Mouse (Mus musculus) limb, embryonic 12.5 days (tissue): ENCODE measurements around the gene Ndufa10. TPM values are rescaled to one million over a fixed set of nuclear protein-coding genes. Genes with fewer than 3 reads are reported as not detected.
"Not testable (repeated sequence)": the region's sequence is repeated elsewhere in the genome, so short reads cannot be mapped to it uniquely, and the experiment has no call there.

ENCODE experiments used
- ATAC-seq: fragments of 200-750 bp; cut with Nextera tagmentation; 2 replicates; pipeline ENCODE4 v1.8.0; 2017; ENCODE audit warnings: low read depth, moderate TSS enrichment; ENCODE audit not compliant: insufficient number of reproducible peaks, insufficient read depth, low FRiP score, low TSS enrichment
- H3K27ac ChIP-seq: fragments of 300-500 bp; sonication (generic); 2 replicates; pipeline ENCODE4 v1.5.1; 2016; ENCODE audit warnings: mild to moderate bottlenecking, moderate library complexity
- H3K27me3 ChIP-seq: fragments of 300-500 bp; sonication (generic); 2 replicates; pipeline ENCODE4 v1.6.1; 2016; ENCODE audit warnings: mild to moderate bottlenecking, moderate library complexity
- H3K36me3 ChIP-seq: fragments of 300-500 bp; sonication (generic); 2 replicates; pipeline ENCODE4 v1.6.1; 2016; ENCODE audit warnings: mild to moderate bottlenecking, moderate library complexity
- H3K4me1 ChIP-seq: fragments of 300-500 bp; sonication (generic); replicated peaks from 2 replicates; pipeline ENCODE4 v1.6.1; 2016
- H3K4me2 ChIP-seq: fragments of 300-500 bp; sonication (generic); 2 replicates; pipeline ENCODE4 v1.6.1; 2016; ENCODE audit warnings: mild to moderate bottlenecking, moderate library complexity
- H3K4me3 ChIP-seq: fragments of 300-500 bp; sonication (generic); replicated peaks from 2 replicates; pipeline ENCODE4 v1.5.1; 2016; ENCODE audit warnings: mild to moderate bottlenecking
- H3K9ac ChIP-seq: fragments of 300-500 bp; sonication (generic); replicated peaks from 2 replicates; pipeline ENCODE4 v1.6.1; 2016; ENCODE audit warnings: mild to moderate bottlenecking, moderate library complexity
- H3K9me3 ChIP-seq: fragments of 300-500 bp; sonication (generic); 2 replicates; pipeline ENCODE4 v1.6.1; 2016; ENCODE audit warnings: mild to moderate bottlenecking, moderate library complexity
- WGBS: fragments of 180-500 bp; shearing (Covaris S2); methylation state at CpG from one replicate; pipeline ENCODE4 v1.1.7; 2016; 5-methylcytosine and 5-hydroxymethylcytosine counted together
- polyA plus RNA-seq: library from polyadenylated mRNA; unstranded; fragments of >200 nt; fragmentation: Nextera tagmentation; extraction: Ambion mirVana; gene quantifications from 2 replicates; pipeline ENCODE4 v1.2.1, GENCODE M21; 2016

Ndufa10 gene
- 248 and 257 TPM in 2 replicates for polyA plus RNA-seq

DNA sequence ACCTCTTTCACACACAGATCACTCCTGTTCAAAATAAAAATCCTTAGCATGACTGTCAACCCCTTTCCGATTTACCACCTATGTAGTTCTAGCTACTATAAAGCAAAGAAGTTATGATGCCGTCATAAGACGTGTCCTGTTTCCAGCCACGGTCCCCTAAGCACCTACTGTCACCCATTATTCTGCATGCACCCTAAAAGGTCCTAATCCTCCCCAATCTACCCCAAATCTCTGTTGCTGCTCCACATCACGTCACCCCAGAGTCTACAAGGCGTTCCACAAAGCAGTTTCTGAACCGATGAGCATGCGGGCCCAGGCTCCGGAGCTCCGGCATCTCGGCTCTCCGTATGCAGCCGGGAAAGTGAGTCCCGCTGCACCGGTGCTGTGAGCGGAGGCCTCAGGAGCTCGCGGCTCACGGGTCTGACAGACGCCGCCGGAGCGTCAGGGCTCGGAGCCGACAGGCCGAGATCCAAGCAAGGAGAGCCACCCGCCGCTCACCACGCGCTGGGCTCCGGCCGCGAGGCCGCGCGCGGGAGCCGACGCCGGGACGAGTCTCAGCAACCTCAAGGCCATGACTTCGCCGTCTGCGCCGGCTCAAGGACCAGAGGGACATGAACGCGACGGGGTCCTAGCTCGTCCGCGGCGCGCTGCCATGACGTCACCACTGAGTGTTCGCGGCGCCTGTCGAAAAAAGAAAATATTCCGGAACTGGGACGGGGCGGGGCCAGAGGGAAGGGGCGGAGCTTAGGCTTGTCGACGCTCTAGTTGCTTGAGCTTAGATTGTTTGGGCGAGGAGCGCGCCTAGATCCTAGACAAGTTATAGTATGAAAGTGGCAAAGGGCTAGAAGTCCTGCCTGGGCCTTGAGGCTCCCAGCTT lies at the start of gene Ndufa10:
Gene Ndufa10 (minus strand): TSS at position 696 of the 877 bp plus-strand sequence.
- peak within 1 kb of the TSS; percentile 91 for H3K9ac ChIP-seq
- under 1% methylated on average over 67 of the region's 67 CpGs for WGBS
- peaks cover 16% of the 10 kb centered on the region for H3K4me1 ChIP-seq
- peak within 1 kb of the TSS; percentile 86 for H3K4me2 ChIP-seq
- H3K27ac ChIP-seq, result 0 out of 2 replicates have a peak within 1 kb of the TSS, but pooled peaks have one; percentile 35
- H3K36me3 ChIP-seq, result peaks cover 26% of the 10 kb centered on the region
- ATAC-seq, result peak; percentile 89
- peak within 1 kb of the TSS; percentile 98 for H3K4me3 ChIP-seq
- H3K9me3 ChIP-seq, result no peaks in the 10 kb centered on the region
- H3K27me3 ChIP-seq, result no peaks in the 10 kb centered on the region

DNA sequence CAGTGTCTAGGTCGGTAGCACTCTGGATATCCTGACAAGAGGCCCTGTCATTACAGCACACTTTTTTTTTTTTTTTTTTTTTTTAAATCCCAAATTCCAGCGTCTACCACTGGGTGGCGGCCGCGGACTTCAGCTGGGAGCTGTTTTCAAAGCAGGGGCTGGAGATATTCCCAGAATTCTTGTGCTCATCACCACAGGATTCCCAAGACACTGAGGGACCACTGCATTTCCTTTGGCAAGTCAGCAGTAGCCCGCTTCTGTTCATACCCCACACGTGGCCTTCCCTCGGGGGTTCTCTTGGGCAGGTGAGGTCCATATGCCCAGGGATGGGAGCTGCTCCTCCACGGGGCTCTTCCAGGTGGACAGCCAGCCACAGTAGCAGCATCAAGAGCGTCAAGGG lies 47.7 kb upstream of the Ndufa10 start:
- H3K9me3 ChIP-seq, result no peaks in the 10 kb centered on the region
- H3K27me3 ChIP-seq, result peaks cover 16% of the 10 kb centered on the region; the same call in 1 of the 2 replicates
- 19% methylated on average over 10 of the region's 10 CpGs for WGBS
- H3K27ac ChIP-seq, result no peak overlapping the region
- no peak overlapping the region for H3K9ac ChIP-seq
- H3K4me2 ChIP-seq, result no peak overlapping the region
- H3K4me1 ChIP-seq, result no peaks in the 10 kb centered on the region
- ATAC-seq, result no peak
- no peak overlapping the region for H3K4me3 ChIP-seq
- no peaks in the 10 kb centered on the region for H3K36me3 ChIP-seq

DNA sequence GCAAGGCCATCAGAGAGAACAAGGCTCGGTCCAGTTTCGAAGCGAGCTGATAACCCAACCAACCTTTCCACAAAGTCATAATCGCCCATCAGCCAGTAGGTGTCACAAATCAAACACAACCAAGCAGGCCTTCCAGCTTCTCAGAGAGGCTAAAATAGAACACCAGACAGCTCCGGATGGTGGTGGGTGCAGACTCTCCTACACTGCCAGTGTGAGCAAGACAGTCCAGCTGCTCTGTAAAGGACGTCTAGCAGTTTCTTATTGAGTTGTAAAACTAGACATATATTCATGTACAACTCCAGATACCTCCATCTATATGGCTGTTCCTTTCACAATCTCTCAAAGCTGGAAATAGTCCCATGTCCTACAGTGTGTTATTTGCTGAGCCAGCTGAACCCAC lies 45.4 kb upstream of the Ndufa10 start:
- H3K27ac ChIP-seq, result no peak overlapping the region
- H3K9ac ChIP-seq, result no peak overlapping the region
- WGBS, result 83% methylated on average over 6 of the region's 6 CpGs
- no peaks in the 10 kb centered on the region for H3K4me1 ChIP-seq
- no peaks in the 10 kb centered on the region for H3K36me3 ChIP-seq
- no peak for ATAC-seq
- H3K4me3 ChIP-seq, result no peak overlapping the region
- peaks cover 16% of the 10 kb centered on the region; the same call in 1 of the 2 replicates for H3K27me3 ChIP-seq
- H3K9me3 ChIP-seq, result no peaks in the 10 kb centered on the region
- H3K4me2 ChIP-seq, result no peak overlapping the region

DNA sequence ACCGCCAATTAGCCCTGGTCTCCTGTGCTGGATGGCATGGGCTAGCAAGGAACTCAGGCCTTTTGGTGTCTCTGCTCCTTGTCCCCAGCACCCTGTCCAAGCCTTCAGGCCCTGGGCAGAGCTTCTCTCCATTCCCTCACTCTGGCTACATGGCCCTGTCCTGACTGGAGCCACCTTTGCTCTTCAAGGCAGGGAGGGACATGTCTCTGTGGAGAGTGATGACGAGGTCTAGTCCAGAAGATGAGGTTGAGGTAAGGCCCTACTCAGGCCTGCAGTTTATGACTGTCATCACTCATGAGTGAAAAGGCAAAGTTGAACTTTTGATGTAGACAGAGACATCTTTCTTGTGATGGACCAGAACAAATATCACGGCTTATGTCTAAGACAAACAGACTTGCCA lies 44.9 kb upstream of the Ndufa10 start, which contains the start of gene Olfr1414:
Gene Olfr1414 (minus strand): TSS at position 101 of the 400 bp plus-strand sequence.
- Histone ChIP-seq H3K9me3 (no peaks in the 10 kb centered on the region), H3K4me3 (no peak within 1 kb of the TSS), H3K36me3 (no peaks in the 10 kb centered on the region), H3K4me2 (no peak within 1 kb of the TSS), H3K9ac (no peak within 1 kb of the TSS), H3K27me3 (peaks cover 16% of the 10 kb centered on the region; the same call in 1 of the 2 replicates), H3K4me1 (no peaks in the 10 kb centered on the region), H3K27ac (no peak within 1 kb of the TSS)
- no peak for ATAC-seq
- 78% methylated on average over 3 of the region's 3 CpGs for WGBS

DNA sequence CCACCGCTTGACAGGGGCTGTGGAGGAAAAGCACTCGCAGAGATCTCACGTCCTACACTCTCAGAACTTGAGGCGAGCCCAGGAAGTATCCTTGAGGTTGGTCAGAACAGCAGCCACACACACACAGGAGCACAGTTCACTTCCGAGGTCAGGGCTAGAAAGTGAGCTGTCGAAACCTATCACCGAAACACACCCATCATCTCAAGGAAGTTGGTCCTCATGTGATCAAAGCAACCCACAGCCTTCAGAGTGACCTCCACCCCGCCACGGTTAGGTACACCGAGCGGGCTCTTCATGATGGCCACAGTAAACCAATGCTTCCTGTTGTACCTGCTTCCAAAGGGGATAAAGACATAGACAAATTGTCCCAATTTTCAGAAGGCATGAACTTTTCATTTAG lies 41.7 kb upstream of the Ndufa10 start:
- 81% methylated on average over 11 of the region's 11 CpGs for WGBS
- Histone ChIP-seq H3K9ac (no peak overlapping the region), H3K27ac (no peak overlapping the region), H3K27me3 (peaks cover 15% of the 10 kb centered on the region; the same call in 1 of the 2 replicates), H3K4me1 (no peaks in the 10 kb centered on the region), H3K4me2 (no peak overlapping the region), H3K36me3 (no peaks in the 10 kb centered on the region), H3K9me3 (no peaks in the 10 kb centered on the region), H3K4me3 (no peak overlapping the region)
- ATAC-seq, result no peak

DNA sequence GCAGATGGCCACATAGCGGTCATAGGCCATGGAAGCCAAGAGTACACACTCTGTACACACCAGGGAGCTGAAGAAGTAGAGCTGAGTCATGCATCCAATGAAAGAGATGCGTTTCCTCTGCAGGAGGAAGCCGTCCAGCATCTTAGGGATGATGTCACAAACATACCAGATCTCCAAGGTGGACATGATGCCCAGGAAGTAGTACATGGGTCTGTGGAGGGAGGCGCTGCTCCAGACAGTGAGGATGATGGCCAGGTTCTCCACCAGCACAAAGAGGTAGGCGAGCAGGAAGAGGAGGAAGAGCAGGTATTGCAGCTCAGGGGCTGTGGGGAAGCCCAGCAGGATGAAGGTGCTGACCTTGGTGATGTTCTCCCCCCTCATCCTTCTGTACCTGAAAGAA lies 38.0 kb upstream of the Ndufa10 start:
- H3K27me3 ChIP-seq, H3K9me3 ChIP-seq, ATAC-seq, H3K9ac ChIP-seq, H3K27ac ChIP-seq, H3K4me2 ChIP-seq, H3K4me1 ChIP-seq, H3K36me3 ChIP-seq, H3K4me3 ChIP-seq: not testable (repeated sequence)
- 86% methylated on average over 5 of the region's 5 CpGs for WGBS

DNA sequence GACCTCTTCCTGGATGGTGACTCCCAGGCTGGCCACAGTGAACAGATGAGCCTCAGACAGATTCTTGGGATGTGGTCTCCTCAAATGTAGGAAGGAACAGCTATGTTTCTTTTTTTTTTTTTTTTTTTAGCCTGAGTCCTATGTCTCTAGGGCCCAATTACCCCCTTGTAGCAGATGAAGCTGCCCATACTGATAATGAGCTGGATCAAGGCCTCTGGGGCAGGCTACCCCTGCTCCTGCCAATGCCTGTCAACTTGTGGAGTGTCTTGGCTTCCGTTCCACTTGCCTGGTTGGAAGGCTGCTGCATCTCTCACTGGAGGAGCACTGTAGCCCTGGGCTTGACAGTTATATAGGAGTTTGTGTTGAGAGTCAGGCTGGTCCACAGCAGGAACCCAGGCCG lies 22.3 kb upstream of the Ndufa10 start, which contains the start of gene Olfr1415:
Gene Olfr1415 (minus strand): TSS at position 101 of the 400 bp plus-strand sequence.
- H3K9me3 ChIP-seq, result no peaks in the 10 kb centered on the region; the same call in 1 of the 2 replicates
- no peak for ATAC-seq
- no peaks in the 10 kb centered on the region for H3K4me1 ChIP-seq
- no peak within 1 kb of the TSS for H3K4me2 ChIP-seq
- no peaks in the 10 kb centered on the region for H3K27me3 ChIP-seq
- 82% methylated on average over 2 of the region's 2 CpGs for WGBS
- no peak within 1 kb of the TSS for H3K27ac ChIP-seq
- no peak within 1 kb of the TSS for H3K4me3 ChIP-seq
- no peaks in the 10 kb centered on the region for H3K36me3 ChIP-seq
- no peak within 1 kb of the TSS for H3K9ac ChIP-seq

DNA sequence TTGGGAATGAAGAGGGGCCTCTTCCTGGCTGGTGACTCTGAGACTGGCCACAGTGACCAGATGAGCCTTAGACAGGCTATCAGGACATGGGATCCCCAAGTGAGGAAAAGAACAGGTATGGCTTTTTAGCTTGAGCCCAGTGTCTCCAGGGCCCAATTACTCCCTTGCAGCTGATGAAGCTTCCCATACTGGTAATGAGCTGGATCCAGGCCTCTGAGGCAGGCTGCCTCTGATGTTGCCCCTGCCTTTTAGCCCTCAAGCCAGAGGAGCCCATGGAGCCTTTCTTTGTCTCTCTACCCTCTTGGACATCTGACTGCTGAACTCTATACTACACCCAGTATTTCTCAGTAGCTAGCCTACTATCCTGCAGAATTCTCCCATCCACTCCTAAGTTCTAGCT lies 11.4 kb upstream of the Ndufa10 start, which contains the start of gene Olfr1416:
Gene Olfr1416 (minus strand): TSS at position 101 of the 400 bp plus-strand sequence.
- H3K27ac ChIP-seq, result no peak within 1 kb of the TSS
- no peaks in the 10 kb centered on the region for H3K4me1 ChIP-seq
- H3K4me2 ChIP-seq, result no peak within 1 kb of the TSS
- H3K9ac ChIP-seq, result no peak within 1 kb of the TSS
- H3K4me3 ChIP-seq, result no peak within 1 kb of the TSS
- peaks cover 8% of the 10 kb centered on the region; the same call in 1 of the 2 replicates for H3K27me3 ChIP-seq
- H3K36me3 ChIP-seq, result no peaks in the 10 kb centered on the region
- peaks cover 9% of the 10 kb centered on the region for H3K9me3 ChIP-seq
- ATAC-seq, result no peak

DNA sequence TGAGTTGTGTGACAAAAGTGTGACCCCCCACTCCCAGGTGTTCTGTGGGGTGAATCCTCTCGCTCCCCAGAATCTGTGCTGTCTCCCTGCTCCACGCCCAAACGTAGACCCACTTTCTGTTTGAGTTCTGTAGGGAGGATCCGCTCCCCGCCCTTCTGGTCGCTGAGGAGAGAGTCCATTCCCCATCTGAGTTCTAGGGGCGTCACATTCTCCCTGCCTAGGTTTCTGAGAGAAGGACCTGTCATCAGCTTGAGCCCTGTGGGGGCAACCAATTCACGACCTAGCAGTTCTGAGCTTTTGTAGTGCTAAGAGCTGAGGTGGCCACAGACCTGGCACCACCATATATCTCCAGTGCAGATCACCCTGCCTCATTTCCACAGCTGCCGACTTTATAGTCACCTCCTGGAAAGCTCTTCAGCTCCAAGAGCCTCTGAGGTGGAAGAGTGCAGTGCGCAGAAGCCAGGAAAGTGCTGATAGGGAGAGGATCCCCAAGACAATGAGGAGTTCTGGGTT lies 462 bp upstream of the Ndufa10 start:
- Histone ChIP-seq H3K27me3 (no peaks in the 10 kb centered on the region), H3K4me3 (peak overlapping the region; percentile 98), H3K9me3 (no peaks in the 10 kb centered on the region), H3K4me1 (peaks cover 16% of the 10 kb centered on the region), H3K36me3 (peaks cover 19% of the 10 kb centered on the region), H3K27ac (0 out of 2 replicates have a peak overlapping the region, but pooled peaks have one; percentile 12), H3K9ac (peak overlapping the region; percentile 56), H3K4me2 (peak overlapping the region; percentile 86)
- peak; percentile 83 for ATAC-seq
- 3% methylated on average over 10 of the region's 10 CpGs for WGBS

DNA sequence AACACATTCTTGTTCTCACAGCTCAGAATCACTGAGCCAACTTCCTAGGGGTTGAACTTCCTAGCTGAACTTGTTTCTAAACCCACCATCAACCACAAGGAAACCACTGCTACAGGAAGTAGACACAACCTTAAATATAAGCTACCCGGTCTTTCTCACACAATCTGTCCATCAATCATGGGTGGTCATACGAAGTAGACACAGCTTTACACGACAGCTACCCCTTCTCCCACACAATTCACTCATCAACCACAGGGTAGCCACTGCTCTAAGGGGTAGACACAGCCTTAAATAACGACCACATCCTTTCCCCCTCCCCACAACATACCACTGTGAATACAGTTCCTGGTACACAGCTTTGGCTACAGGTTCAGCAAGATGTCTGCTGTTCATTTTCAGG lies 4.8 kb downstream of the Ndufa10 start:
- no peaks in the 10 kb centered on the region for H3K9me3 ChIP-seq
- no peaks in the 10 kb centered on the region for H3K27me3 ChIP-seq
- H3K9ac ChIP-seq, result no peak overlapping the region
- H3K4me1 ChIP-seq, result peaks cover 10% of the 10 kb centered on the region
- H3K27ac ChIP-seq, result no peak overlapping the region
- H3K36me3 ChIP-seq, result peaks cover 72% of the 10 kb centered on the region
- WGBS, result 91% methylated on average over 4 of the region's 4 CpGs
- ATAC-seq, result no peak
- no peak overlapping the region for H3K4me3 ChIP-seq
- H3K4me2 ChIP-seq, result no peak overlapping the region

DNA sequence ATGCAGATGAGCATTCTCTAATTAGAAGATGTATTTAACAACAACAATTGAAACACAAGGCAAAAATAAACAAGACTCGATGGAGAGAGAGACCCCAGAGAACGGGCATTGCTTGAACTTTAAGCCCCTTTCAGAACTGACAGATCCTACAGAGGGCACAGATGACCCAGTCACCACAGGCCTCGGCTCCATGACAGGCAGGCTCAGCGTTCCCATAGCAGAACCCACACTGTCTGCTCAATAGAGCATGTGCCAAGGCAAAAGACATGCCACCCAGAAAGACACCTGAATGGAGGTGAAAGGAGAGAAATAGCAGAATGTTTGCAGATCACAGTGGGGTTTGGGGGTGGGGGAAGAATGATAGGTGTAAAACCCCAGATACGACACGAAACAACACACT lies 15.2 kb downstream of the Ndufa10 start:
- H3K9ac ChIP-seq, result no peak overlapping the region
- peaks cover 91% of the 10 kb centered on the region for H3K36me3 ChIP-seq
- WGBS, result 93% methylated on average over 6 of the region's 6 CpGs
- no peaks in the 10 kb centered on the region; the same call in 1 of the 2 replicates for H3K9me3 ChIP-seq
- no peak overlapping the region for H3K27ac ChIP-seq
- no peaks in the 10 kb centered on the region for H3K27me3 ChIP-seq
- no peak for ATAC-seq
- H3K4me3 ChIP-seq, result no peak overlapping the region
- no peaks in the 10 kb centered on the region for H3K4me1 ChIP-seq
- H3K4me2 ChIP-seq, result no peak overlapping the region
